Mouse (Mus musculus) heart, embryonic 11.5 days (tissue): ENCODE results near the gene Diaph3. TPM values are rescaled to one million over a fixed set of nuclear protein-coding genes. Genes with fewer than 3 reads are reported as not detected.

Experiments
- ATAC-seq: fragments of 200-750 bp; cut with Nextera tagmentation; replicated peaks from 2 replicates; pipeline ENCODE4 v1.8.0; 2017; ENCODE audit warnings: moderate library complexity; ENCODE audit not compliant: insufficient number of reproducible peaks, low FRiP score, low TSS enrichment
- H3K27ac ChIP-seq: fragments of 300-500 bp; sonication (generic); 2 replicates; pipeline ENCODE4 v1.5.1; 2014; ENCODE audit warnings: mild to moderate bottlenecking, low read depth, low read length
- H3K27me3 ChIP-seq: fragments of 300-500 bp; sonication (generic); 2 replicates; pipeline ENCODE4 v1.6.1; 2014; ENCODE audit warnings: mild to moderate bottlenecking, low read length, mixed read lengths; ENCODE audit not compliant: control insufficient read depth, insufficient read depth
- H3K36me3 ChIP-seq: fragments of 300-500 bp; sonication (generic); 2 replicates; pipeline ENCODE4 v1.6.1; 2014; ENCODE audit warnings: mild to moderate bottlenecking, low read length, moderate library complexity, mixed read lengths; ENCODE audit not compliant: control insufficient read depth, insufficient read depth
- H3K4me1 ChIP-seq: fragments of 300-500 bp; sonication (generic); 2 replicates; pipeline ENCODE4 v1.6.1; 2014; ENCODE audit warnings: low read length; ENCODE audit not compliant: control insufficient read depth, insufficient read depth
- H3K4me2 ChIP-seq: fragments of 300-500 bp; sonication (generic); 2 replicates; pipeline ENCODE4 v1.6.1; 2014; ENCODE audit warnings: mild to moderate bottlenecking, moderate library complexity
- H3K4me3 ChIP-seq: fragments of 300-500 bp; sonication (generic); 2 replicates; pipeline ENCODE4 v1.5.1; 2014; ENCODE audit warnings: low read depth, low read length
- H3K9ac ChIP-seq: fragments of 300-500 bp; sonication (generic); 2 replicates; pipeline ENCODE4 v1.6.1; 2014; ENCODE audit warnings: mild to moderate bottlenecking, low read depth, low read length, moderate library complexity
- H3K9me3 ChIP-seq: fragments of 300-500 bp; sonication (generic); replicated peaks from 2 replicates; pipeline ENCODE4 v1.6.1; 2016; ENCODE audit warnings: low read length; ENCODE audit not compliant: control insufficient read depth
- WGBS: fragments of 180-500 bp; shearing (Covaris S2); extraction: QIAGEN DNeasy Blood & Tissue Kit; methylation state at CpG from one replicate; pipeline ENCODE4 v1.1.7; 2014; ENCODE audit not compliant: insufficient replicate concordance; 5-methylcytosine and 5-hydroxymethylcytosine counted together
- polyA plus RNA-seq: library from polyadenylated mRNA; unstranded; fragments of >200 nt; fragmentation: Nextera tagmentation; extraction: Ambion mirVana; gene quantifications from 2 replicates; pipeline ENCODE4 v1.2.1, GENCODE M21; 2014

The Diaph3 gene
- polyA plus RNA-seq, 1 experiment from 2014 or later, result 24.2 TPM

GRCm38 (mm10) chr14:86757132-86757531, 383.9 kb downstream of the Diaph3 start:
- no peaks in the 10 kb centered on the region for H3K9me3 ChIP-seq
- H3K36me3 ChIP-seq, result no peaks in the 10 kb centered on the region
- peak; percentile 84 for ATAC-seq
- H3K27ac ChIP-seq, result peak overlapping the region; percentile 93
- no peak overlapping the region for H3K9ac ChIP-seq
- H3K27me3 ChIP-seq, result no peaks in the 10 kb centered on the region
- WGBS, result 45% methylated on average over 4 of the region's 4 CpGs
- H3K4me2 ChIP-seq, result no peak overlapping the region
- no peak overlapping the region for H3K4me3 ChIP-seq
- H3K4me1 ChIP-seq, result peaks cover 17% of the 10 kb centered on the region

DNA sequence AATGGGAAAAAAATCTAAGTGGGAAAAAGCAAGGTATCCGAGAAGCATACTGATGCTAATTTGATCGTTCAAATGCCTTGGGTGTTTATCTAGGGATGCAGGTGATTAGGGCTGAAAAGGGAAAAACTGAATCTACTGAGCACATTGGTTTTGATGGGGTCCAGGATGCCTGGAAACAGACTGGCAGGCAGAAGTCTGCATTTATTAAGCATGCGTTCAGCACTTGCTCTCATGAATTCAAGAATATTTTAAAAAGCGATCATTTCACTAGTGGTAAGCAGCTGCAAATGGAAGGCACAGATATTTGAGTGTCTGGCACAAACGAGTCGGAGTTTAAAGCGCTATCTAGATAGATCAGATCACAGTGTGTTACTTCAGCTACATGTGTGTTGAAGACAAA, 390.7 kb downstream of the Diaph3 start:
- WGBS, result 78% methylated on average over 7 of the region's 7 CpGs
- H3K36me3 ChIP-seq, result no peaks in the 10 kb centered on the region

DNA sequence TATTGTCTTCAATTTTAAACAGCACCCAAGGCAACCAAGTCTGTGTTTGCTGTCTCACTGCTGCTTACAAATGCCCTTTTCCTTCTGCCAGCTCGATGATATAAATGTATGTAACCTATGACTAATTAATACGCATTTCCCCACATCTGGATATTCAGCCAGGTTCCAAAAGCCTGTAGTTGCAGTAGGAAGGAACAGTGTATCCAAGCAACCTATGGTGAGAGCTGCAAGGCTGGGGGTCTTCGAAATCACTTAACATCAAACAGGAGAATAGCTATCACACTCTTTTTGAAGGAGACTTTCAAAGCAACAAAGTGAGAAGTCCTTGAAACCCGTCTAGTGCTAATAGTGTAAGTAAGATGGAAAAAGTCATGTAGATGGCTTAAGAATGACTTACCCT, 391.6 kb downstream of the Diaph3 start:
- H3K27me3 ChIP-seq, result no peaks in the 10 kb centered on the region
- no peak overlapping the region for H3K4me2 ChIP-seq
- 66% methylated on average over 4 of the region's 4 CpGs for WGBS
- H3K27ac ChIP-seq, result no peak overlapping the region
- H3K36me3 ChIP-seq, result no peaks in the 10 kb centered on the region
- H3K9ac ChIP-seq, result no peak overlapping the region
- H3K9me3 ChIP-seq, result no peaks in the 10 kb centered on the region
- H3K4me3 ChIP-seq, result no peak overlapping the region
- H3K4me1 ChIP-seq, result no peaks in the 10 kb centered on the region
- ATAC-seq, result no peak

More for the DNA sequence above, 390.7 kb downstream of the Diaph3 start:
- Histone ChIP-seq H3K4me3 (no peak overlapping the region), H3K4me2 (no peak overlapping the region), H3K4me1 (no peaks in the 10 kb centered on the region), H3K9me3 (no peaks in the 10 kb centered on the region), H3K27me3 (no peaks in the 10 kb centered on the region), H3K9ac (no peak overlapping the region), H3K27ac (no peak overlapping the region)
- no peak for ATAC-seq

DNA sequence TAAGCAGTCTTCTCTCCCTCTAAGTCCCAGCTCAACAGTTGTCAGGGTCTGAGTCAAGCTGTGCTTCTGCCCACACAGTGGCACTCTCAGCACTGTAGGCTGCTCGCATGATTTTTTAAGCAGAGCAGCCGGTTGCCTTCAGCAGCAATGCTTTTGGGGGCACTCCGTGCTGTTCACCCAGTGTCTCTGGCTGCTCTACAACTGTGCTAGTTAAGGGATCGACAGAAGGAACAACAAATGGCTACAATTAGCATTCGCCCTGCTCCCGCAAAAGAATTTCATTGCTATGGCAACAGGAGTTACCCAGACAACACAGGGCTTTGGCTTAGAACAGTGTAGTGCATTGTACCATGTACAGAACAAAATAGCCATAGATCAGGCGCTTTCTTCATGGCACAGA, 392.2 kb downstream of the Diaph3 start:
- Histone ChIP-seq H3K27ac (no peak overlapping the region), H3K9ac (no peak overlapping the region), H3K4me2 (peak overlapping the region; percentile 41), H3K4me3 (no peak overlapping the region), H3K9me3 (no peaks in the 10 kb centered on the region), H3K4me1 (no peaks in the 10 kb centered on the region), H3K36me3 (no peaks in the 10 kb centered on the region), H3K27me3 (no peaks in the 10 kb centered on the region)
- no peak for ATAC-seq
- WGBS, result 36% methylated on average over 7 of the region's 7 CpGs

DNA sequence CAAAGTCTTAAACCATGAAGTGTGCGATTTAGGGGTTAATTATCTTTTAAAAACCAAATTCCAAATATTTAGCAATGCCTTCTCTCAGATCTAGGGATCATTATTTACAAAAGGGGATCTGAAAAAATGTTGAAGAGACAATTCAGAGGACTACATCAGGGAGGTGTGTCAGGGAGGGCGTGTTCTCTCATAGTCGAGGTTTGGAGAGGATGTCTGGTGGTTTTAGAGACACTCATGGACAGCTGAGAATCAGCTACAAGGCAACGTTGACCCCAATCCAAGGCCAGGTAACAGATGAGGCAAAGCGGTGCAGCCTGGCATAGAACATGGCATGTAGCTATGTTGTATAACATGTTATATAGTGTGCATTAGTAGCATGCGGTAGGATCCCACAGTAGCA, 396.5 kb downstream of the Diaph3 start:
- no peaks in the 10 kb centered on the region for H3K9me3 ChIP-seq
- no peaks in the 10 kb centered on the region for H3K27me3 ChIP-seq
- 84% methylated on average over 6 of the region's 6 CpGs for WGBS
- no peak overlapping the region for H3K9ac ChIP-seq
- no peak overlapping the region for H3K4me3 ChIP-seq
- H3K36me3 ChIP-seq, result no peaks in the 10 kb centered on the region
- no peak for ATAC-seq
- H3K4me2 ChIP-seq, result no peak overlapping the region
- no peak overlapping the region for H3K27ac ChIP-seq
- peaks cover 4% of the 10 kb centered on the region; the same call in 1 of the 2 replicates for H3K4me1 ChIP-seq

- Histone ChIP-seq H3K27ac (no peak overlapping the region), H3K4me3 (no peak overlapping the region), H3K4me2 (no peak overlapping the region), H3K9ac (no peak overlapping the region), H3K27me3 (no peaks in the 10 kb centered on the region), H3K4me1 (peaks cover 4% of the 10 kb centered on the region; the same call in 1 of the 2 replicates), H3K9me3 (no peaks in the 10 kb centered on the region), H3K36me3 (no peaks in the 10 kb centered on the region)
- WGBS, result 62% methylated on average over 7 of the region's 7 CpGs
- no peak for ATAC-seq
Measured at GRCm38 (mm10) chr14:86741855-86742531, 399.0 kb downstream of the Diaph3 start.

DNA sequence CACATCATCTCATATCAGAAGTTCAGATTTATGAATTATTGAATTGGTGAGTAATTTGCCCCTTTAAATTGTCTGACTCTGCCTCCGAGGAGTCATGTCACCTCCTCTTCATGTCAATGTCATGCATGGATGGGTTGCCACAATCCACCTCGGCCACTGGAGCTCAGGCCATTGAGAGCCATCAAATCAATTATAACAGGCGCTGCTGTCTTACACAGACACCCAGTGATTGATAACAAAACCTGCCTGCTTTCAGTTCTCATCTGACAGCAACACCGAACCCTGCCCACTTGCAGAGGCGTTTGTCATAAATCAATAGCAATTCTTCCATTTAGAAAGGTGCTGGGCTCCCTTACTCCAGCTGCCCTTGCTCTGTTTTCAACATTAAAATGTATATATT, 402.1 kb downstream of the Diaph3 start:
- H3K27me3 ChIP-seq, result no peaks in the 10 kb centered on the region
- H3K4me2 ChIP-seq, result no peak overlapping the region
- peaks cover 4% of the 10 kb centered on the region; the same call in 1 of the 2 replicates for H3K4me1 ChIP-seq
- ATAC-seq, result no peak
- H3K9ac ChIP-seq, result no peak overlapping the region
- H3K36me3 ChIP-seq, result no peaks in the 10 kb centered on the region
- H3K27ac ChIP-seq, result no peak overlapping the region
- WGBS, result 56% methylated on average over 5 of the region's 5 CpGs
- no peak overlapping the region for H3K4me3 ChIP-seq
- H3K9me3 ChIP-seq, result no peaks in the 10 kb centered on the region

- H3K27ac ChIP-seq, result no peak overlapping the region
- no peaks in the 10 kb centered on the region for H3K9me3 ChIP-seq
- WGBS, result 82% methylated on average over 1 of the region's 1 CpGs
- H3K9ac ChIP-seq, result no peak overlapping the region
- H3K36me3 ChIP-seq, result no peaks in the 10 kb centered on the region
- H3K27me3 ChIP-seq, result no peaks in the 10 kb centered on the region
- no peak overlapping the region for H3K4me2 ChIP-seq
- no peak overlapping the region for H3K4me3 ChIP-seq
- H3K4me1 ChIP-seq, result no peaks in the 10 kb centered on the region
- ATAC-seq, result no peak
Measured at GRCm38 (mm10) chr14:86736646-86737045, 404.4 kb downstream of the Diaph3 start.

DNA sequence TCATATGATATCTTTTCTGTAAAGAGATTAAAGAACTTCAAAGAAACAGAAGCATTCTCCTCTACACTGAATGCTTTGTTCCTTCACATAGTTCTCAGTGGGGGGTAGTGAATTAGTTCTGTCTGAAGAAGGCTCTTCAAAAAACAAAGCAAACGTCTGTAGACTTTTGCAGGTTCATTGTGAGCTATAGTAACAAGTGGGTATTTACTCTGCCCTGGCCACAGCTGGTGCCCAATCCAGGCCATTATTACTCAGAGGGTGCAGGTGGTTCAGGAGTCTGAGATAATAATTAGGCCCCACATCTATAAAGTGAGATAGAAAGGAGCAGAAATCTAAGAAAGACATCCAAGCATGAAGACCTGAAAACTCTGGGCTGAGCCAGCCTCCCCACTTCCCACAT, 409.7 kb downstream of the Diaph3 start:
- Histone ChIP-seq H3K9ac (no peak overlapping the region), H3K27me3 (no peaks in the 10 kb centered on the region), H3K4me1 (no peaks in the 10 kb centered on the region), H3K36me3 (no peaks in the 10 kb centered on the region), H3K4me3 (no peak overlapping the region), H3K4me2 (no peak overlapping the region), H3K9me3 (no peaks in the 10 kb centered on the region), H3K27ac (no peak overlapping the region)
- 18% methylated on average over 1 of the region's 1 CpGs for WGBS
- ATAC-seq, result no peak
